Mouse (Mus musculus) forebrain, embryonic 14.5 days (tissue): Measurements from ENCODE around the gene Ppm1g. TPM values are rescaled to one million over a fixed set of nuclear protein-coding genes. Genes with fewer than 3 reads are reported as not detected.
A peak's percentile ranks its signal among the peaks of the same experiment; 100 is the strongest.
"Not testable (repeated sequence)": the region's sequence is repeated elsewhere in the genome, so short reads cannot be mapped to it uniquely, and the experiment has no call there.

Experiments
- ATAC-seq: fragments of 200-750 bp; cut with Nextera tagmentation; 2 replicates; pipeline ENCODE4 v1.8.0; 2017; ENCODE audit warnings: mild to moderate bottlenecking, moderate library complexity
- DNase-seq: peaks from one replicate; pipeline ENCODE4 v3.0.0-alpha.2; 2015; ENCODE audit warnings: low spot score
- H3K27ac ChIP-seq: fragments of 300-500 bp; sonication (generic); 2 replicates; pipeline ENCODE4 v1.5.1; 2014; ENCODE audit warnings: low read depth, mild to moderate bottlenecking, control low read depth, low read length, moderate library complexity
- H3K27me3 ChIP-seq: fragments of 300-500 bp; sonication (generic); replicated peaks from 2 replicates; pipeline ENCODE4 v1.6.1; 2014; ENCODE audit warnings: low read length, control low read depth, mixed read lengths; ENCODE audit not compliant: control insufficient read depth, insufficient read depth
- H3K36me3 ChIP-seq: fragments of 300-500 bp; sonication (generic); 2 replicates; pipeline ENCODE4 v1.6.1; 2014; ENCODE audit warnings: low read length, control low read depth; ENCODE audit not compliant: control insufficient read depth, insufficient read depth
- H3K4me1 ChIP-seq: fragments of 300-500 bp; sonication (generic); 2 replicates; pipeline ENCODE4 v1.6.1; 2014; ENCODE audit warnings: antibody characterized with exemption, low read length, control low read depth; ENCODE audit not compliant: control insufficient read depth, insufficient read depth
- H3K4me2 ChIP-seq: fragments of 300-500 bp; sonication (generic); 2 replicates; pipeline ENCODE4 v1.6.1; 2014; ENCODE audit warnings: mild to moderate bottlenecking, control low read depth, low read length
- H3K4me3 ChIP-seq: fragments of 300-500 bp; sonication (generic); 2 replicates; pipeline ENCODE4 v1.5.1; 2014; ENCODE audit warnings: low read depth, low read length, control low read depth
- H3K9ac ChIP-seq: fragments of 300-500 bp; sonication (generic); 2 replicates; pipeline ENCODE4 v1.6.1; 2014; ENCODE audit warnings: mild to moderate bottlenecking, low read length, control low read depth, moderate library complexity
- H3K9me3 ChIP-seq: fragments of 300-500 bp; sonication (generic); replicated peaks from 2 replicates; pipeline ENCODE4 v1.6.1; 2016; ENCODE audit warnings: low read length, control low read depth, mixed read lengths; ENCODE audit not compliant: control insufficient read depth
- WGBS: fragments of 180-500 bp; shearing (Covaris S2); extraction: QIAGEN DNeasy Blood & Tissue Kit; methylation state at CpG from one replicate; pipeline ENCODE4 v1.1.7; 2014; 5-methylcytosine and 5-hydroxymethylcytosine counted together
- polyA plus RNA-seq: library from polyadenylated mRNA; unstranded; fragments of >200 nt; fragmentation: Nextera tagmentation; extraction: Ambion mirVana; gene quantifications from 2 replicates; pipeline ENCODE4 v1.2.1, GENCODE M21; 2014

Gene Ppm1g
- polyA plus RNA-seq, 1 experiment from 2014 or later, result 133 TPM

- Histone ChIP-seq H3K27ac (no peak overlapping the region), H3K9ac (no peak overlapping the region), H3K27me3 (no peaks in the 10 kb centered on the region), H3K9me3 (no peaks in the 10 kb centered on the region), H3K36me3 (no peaks in the 10 kb centered on the region), H3K4me3 (no peak overlapping the region), H3K4me1 (peaks cover 5% of the 10 kb centered on the region; the same call in 1 of the 2 replicates), H3K4me2 (no peak overlapping the region)
- no peak for DNase-seq
- WGBS, result 96% methylated on average over 9 of the region's 9 CpGs
- no peak for ATAC-seq
Observed at GRCm38 (mm10) chr5:31222696-31223095, 2.2 kb upstream of the Ppm1g start.

GRCm38 (mm10) chr5:31221304-31221945 lies 938 bp upstream of the Ppm1g start:
- Histone ChIP-seq H3K27me3 (no peaks in the 10 kb centered on the region), H3K4me2 (peak overlapping the region; percentile 77), H3K36me3 (no peaks in the 10 kb centered on the region), H3K9me3 (no peaks in the 10 kb centered on the region), H3K4me3 (peak overlapping the region; percentile 96), H3K9ac (peak overlapping the region; percentile 84), H3K4me1 (peaks cover 5% of the 10 kb centered on the region; the same call in 1 of the 2 replicates), H3K27ac (peak overlapping the region; percentile 90)
- ATAC-seq (0 out of 2 replicates have a peak, but pooled peaks have one; percentile 25), DNase-seq (peak; percentile 82)
- 16% methylated on average over 11 of the region's 11 CpGs for WGBS

GRCm38 (mm10) chr5:31219911-31220447 lies 508 bp downstream of the Ppm1g start:
- peak; percentile 64 for ATAC-seq

DNA sequence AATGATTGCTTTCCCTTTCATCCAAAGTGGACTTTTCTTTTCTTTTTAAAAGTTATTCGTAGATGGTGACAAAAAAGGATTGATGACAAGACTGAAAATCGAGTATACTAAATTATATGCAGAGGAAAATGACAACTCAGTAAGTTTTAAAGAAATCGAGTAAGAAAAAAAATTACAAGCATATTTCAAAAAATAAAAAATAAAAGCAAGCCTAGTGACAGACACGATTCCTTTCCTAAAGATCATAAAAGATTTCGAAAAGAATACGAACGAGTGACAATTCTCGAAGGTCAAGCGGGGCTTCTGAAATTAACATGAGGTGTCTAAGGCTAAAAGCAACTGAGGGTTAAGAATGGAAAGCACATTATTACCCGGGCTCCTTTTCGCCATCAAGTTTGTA lies 1.0 kb downstream of the Ppm1g start:
- no peaks in the 10 kb centered on the region for H3K27me3 ChIP-seq
- H3K4me3 ChIP-seq, result peak overlapping the region; percentile 96
- no peaks in the 10 kb centered on the region for H3K9me3 ChIP-seq
- no peaks in the 10 kb centered on the region for H3K36me3 ChIP-seq
- H3K4me2 ChIP-seq, result peak overlapping the region; percentile 77
- peak overlapping the region; percentile 90 for H3K9ac ChIP-seq
- ATAC-seq, result no peak
- H3K27ac ChIP-seq, result peak overlapping the region; percentile 90; the same call in 1 of the 2 replicates
- DNase-seq, result no peak
- peaks cover 5% of the 10 kb centered on the region; the same call in 1 of the 2 replicates for H3K4me1 ChIP-seq
- WGBS, result 2% methylated on average over 11 of the region's 11 CpGs

More at GRCm38 (mm10) chr5:31219911-31220447, 508 bp downstream of the Ppm1g start:
- Histone ChIP-seq H3K4me3 (peak overlapping the region; percentile 96), H3K36me3 (no peaks in the 10 kb centered on the region), H3K4me1 (peaks cover 5% of the 10 kb centered on the region; the same call in 1 of the 2 replicates), H3K9me3 (no peaks in the 10 kb centered on the region), H3K27ac (peak overlapping the region; percentile 90), H3K4me2 (peak overlapping the region; percentile 77), H3K9ac (peak overlapping the region; percentile 90), H3K27me3 (no peaks in the 10 kb centered on the region)
- under 1% methylated on average over 40 of the region's 40 CpGs for WGBS
- DNase-seq, result peak; percentile 59

- Histone ChIP-seq H3K9ac (no peak overlapping the region), H3K9me3 (no peaks in the 10 kb centered on the region), H3K4me3 (peak overlapping the region; percentile 96), H3K4me1 (peaks cover 5% of the 10 kb centered on the region; the same call in 1 of the 2 replicates), H3K27ac (no peak overlapping the region), H3K27me3 (no peaks in the 10 kb centered on the region), H3K4me2 (peak overlapping the region; percentile 77), H3K36me3 (no peaks in the 10 kb centered on the region)
- 2% methylated on average over 2 of the region's 2 CpGs for WGBS
- ATAC-seq (no peak), DNase-seq (peak; percentile 69)
Observed at GRCm38 (mm10) chr5:31219070-31219469, 1.4 kb downstream of the Ppm1g start.

- Histone ChIP-seq H3K9me3 (no peaks in the 10 kb centered on the region), H3K36me3 (no peaks in the 10 kb centered on the region), H3K27me3 (no peaks in the 10 kb centered on the region), H3K4me1 (peaks cover 5% of the 10 kb centered on the region; the same call in 1 of the 2 replicates), H3K4me3 (no peak overlapping the region), H3K9ac (no peak overlapping the region), H3K27ac (no peak overlapping the region), H3K4me2 (no peak overlapping the region)
- no peak for ATAC-seq
- WGBS, result 77% methylated on average over 7 of the region's 7 CpGs
- no peak for DNase-seq
Observed at GRCm38 (mm10) chr5:31218294-31218693, 2.2 kb downstream of the Ppm1g start.

GRCm38 (mm10) chr5:31216554-31216953 lies 3.9 kb downstream of the Ppm1g start:
- whole genome bisulfite sequencing, result 87% methylated on average over 6 of the region's 6 CpGs
- ATAC-seq, H3K4me2 ChIP-seq, H3K9ac ChIP-seq, H3K27me3 ChIP-seq, H3K27ac ChIP-seq, H3K4me3 ChIP-seq, DNase-seq, H3K9me3 ChIP-seq, H3K36me3 ChIP-seq, H3K4me1 ChIP-seq: not testable (repeated sequence)

- Histone ChIP-seq H3K4me2 (no peak overlapping the region), H3K9ac (no peak overlapping the region), H3K9me3 (0 out of 2 replicates have a peak, but pooled peaks cover 3% of the 10 kb centered on the region), H3K4me1 (peaks cover 15% of the 10 kb centered on the region), H3K36me3 (peaks cover 69% of the 10 kb centered on the region), H3K4me3 (no peak overlapping the region), H3K27ac (no peak overlapping the region), H3K27me3 (no peaks in the 10 kb centered on the region)
- WGBS, result 95% methylated on average over 6 of the region's 6 CpGs
- DNase-seq (no peak), ATAC-seq (no peak)
Observed at GRCm38 (mm10) chr5:31204421-31204820, 16.1 kb downstream of the Ppm1g start.

- H3K36me3 ChIP-seq, result peaks cover 74% of the 10 kb centered on the region
- WGBS, result 93% methylated on average over 2 of the region's 2 CpGs
- H3K9ac ChIP-seq, result no peak overlapping the region
- no peak overlapping the region for H3K4me3 ChIP-seq
- 0 out of 2 replicates have a peak, but pooled peaks cover 3% of the 10 kb centered on the region for H3K9me3 ChIP-seq
- H3K4me1 ChIP-seq, result peaks cover 15% of the 10 kb centered on the region
- H3K4me2 ChIP-seq, result no peak overlapping the region
- no peak for ATAC-seq
- no peak overlapping the region for H3K27ac ChIP-seq
- DNase-seq, result no peak
- no peaks in the 10 kb centered on the region for H3K27me3 ChIP-seq
Observed at GRCm38 (mm10) chr5:31203866-31204265, 16.6 kb downstream of the Ppm1g start.
